Mouse (Mus musculus) cerebellum, adult (tissue): ENCODE measurements around the gene Clip4.

ENCODE experiments used
- ATAC-seq: cut with Nextera tagmentation; 2 replicates; pipeline ENCODE4 v1.9.2; 2017; ENCODE audit warnings: mild to moderate bottlenecking, moderate library complexity, mixed read lengths; ENCODE audit not compliant: insufficient number of reproducible peaks, low FRiP score, low TSS enrichment

The Clip4 gene

GRCm38 (mm10) chr17:71786456-71786855, 18.2 kb downstream of the Clip4 start:
- ATAC-seq = no peak

GRCm38 (mm10) chr17:71791109-71791508, 22.8 kb downstream of the Clip4 start:
- ATAC-seq = no peak

- ATAC-seq = no peak
Observed at GRCm38 (mm10) chr17:71791622-71792021, 23.3 kb downstream of the Clip4 start.

- ATAC-seq = no peak
Observed at GRCm38 (mm10) chr17:71795521-71796205, 27.4 kb downstream of the Clip4 start.

GRCm38 (mm10) chr17:71803456-71803855, 35.2 kb downstream of the Clip4 start:
- ATAC-seq = no peak

GRCm38 (mm10) chr17:71803876-71804275, 35.6 kb downstream of the Clip4 start:
- ATAC-seq = no peak

GRCm38 (mm10) chr17:71811070-71811469, 42.8 kb downstream of the Clip4 start:
- ATAC-seq = no peak

GRCm38 (mm10) chr17:71816136-71816864, 48.0 kb downstream of the Clip4 start:
- ATAC-seq = no peak

GRCm38 (mm10) chr17:71823622-71824306, 55.5 kb downstream of the Clip4 start:
- ATAC-seq = no peak

GRCm38 (mm10) chr17:71826603-71827002, 58.3 kb downstream of the Clip4 start:
- no peak for ATAC-seq

GRCm38 (mm10) chr17:71827627-71828026, 59.4 kb downstream of the Clip4 start:
- ATAC-seq = no peak

GRCm38 (mm10) chr17:71828647-71829414, 60.6 kb downstream of the Clip4 start:
- ATAC-seq = no peak

GRCm38 (mm10) chr17:71831960-71832359, 63.7 kb downstream of the Clip4 start:
- ATAC-seq = no peak

GRCm38 (mm10) chr17:71862184-71862583, 93.9 kb downstream of the Clip4 start:
- no peak for ATAC-seq

- no peak for ATAC-seq
Observed at GRCm38 (mm10) chr17:71862895-71863294, 94.6 kb downstream of the Clip4 start.

GRCm38 (mm10) chr17:71864039-71864438, 95.8 kb downstream of the Clip4 start:
- no peak for ATAC-seq

- ATAC-seq = no peak
Observed at GRCm38 (mm10) chr17:71865437-71865836, 97.2 kb downstream of the Clip4 start.

GRCm38 (mm10) chr17:71867892-71868291, 99.6 kb downstream of the Clip4 start:
- no peak for ATAC-seq

- ATAC-seq = no peak
Observed at GRCm38 (mm10) chr17:71868828-71869227, 100.6 kb downstream of the Clip4 start.

- ATAC-seq = no peak
Observed at GRCm38 (mm10) chr17:71869372-71870231, 101.3 kb downstream of the Clip4 start.
